Mouse (Mus musculus) liver, embryonic 14.5 days (tissue): ENCODE measurements at regions not wholly inside any gene's neighbourhood (a gene's known extent, or its start where the extent isn't known, plus 50 kb on each side); places are given as distances from the start of the nearest gene placed in this dataset.

ENCODE experiments used
- CTCF ChIP-seq: IDR thresholded peaks from 2 replicates; pipeline ENCODE4 v1.5.1; 2016; ENCODE audit warnings: antibody characterized with exemption, low read depth, control low read depth
- EP300 ChIP-seq: IDR thresholded peaks from 2 replicates; pipeline ENCODE4 v1.6.1; 2016; ENCODE audit warnings: antibody characterized with exemption, low read depth

DNA sequence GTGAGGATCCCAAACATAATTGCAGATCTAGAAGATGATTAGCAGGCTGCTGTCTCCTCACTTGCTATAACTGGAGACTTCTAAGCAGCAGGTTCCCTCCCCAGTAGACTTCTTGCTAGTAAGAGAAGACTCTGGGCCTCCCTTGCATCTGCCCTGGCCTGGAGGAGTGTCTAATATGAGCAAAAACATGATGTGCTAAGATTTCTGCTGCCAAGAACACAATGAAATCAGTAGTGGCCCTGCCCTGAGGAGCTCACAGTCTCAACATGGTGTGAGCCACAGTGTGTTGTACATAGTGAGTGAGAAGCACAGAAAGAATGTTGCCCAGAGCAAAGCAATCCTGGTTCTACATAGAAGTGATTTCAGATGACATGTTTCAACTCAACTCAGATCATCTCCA is 520.1 kb upstream of the Nrp1 start:
- no peak for TF ChIP-seq CTCF
- no peak for TF ChIP-seq EP300
